27 mouse cellular contexts compared by ENCODE assay signal in the genomic region with DNA sequence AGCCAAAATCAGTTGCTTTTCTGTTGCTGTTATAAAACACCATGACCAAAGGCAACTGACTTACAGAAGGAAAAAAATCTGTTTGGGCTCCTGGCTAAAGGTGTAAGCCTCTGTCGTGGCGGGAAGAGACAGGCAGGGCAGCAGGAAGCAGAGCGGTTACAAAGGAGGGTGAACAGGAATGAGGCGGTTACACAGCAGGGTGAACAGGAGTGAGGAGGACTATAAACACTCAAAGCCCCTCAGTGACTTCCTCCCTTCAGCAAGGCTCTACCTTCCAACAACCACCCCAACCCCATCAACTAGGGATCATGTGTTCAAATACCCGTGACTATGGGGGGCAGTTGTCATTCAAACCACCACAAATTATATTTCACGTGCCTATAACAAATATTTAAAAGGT. TPM values are rescaled to one million over a fixed set of nuclear protein-coding genes. Genes with fewer than 3 reads are reported as not detected.
DNase-seq lines count a peak whose midpoint lies in the region; TF ChIP-seq lines count a peak whose summit lies in the region.
"Had no signal": no experiment of that assay in that cellular context is flagged by ENCODE, and none has a peak within 500 bp of the region (broad histone marks: within the 10 kb centered on the region; RNA-seq: fewer than 3 reads in every experiment).

No protein-coding gene starts in this region.

- 0 out of 2 replicates have a peak overlapping the region, but pooled peaks have one; percentile 52 for H3K27ac ChIP-seq in ES-Bruce4 (ENCODE audit: insufficient read depth, low read length)
- H3K27ac ChIP-seq: embryonic facial prominence, embryonic 13.5 days; embryonic facial prominence, embryonic 15.5 days; forebrain, embryonic 10.5 days; forebrain, embryonic 12.5 days had no signal

- DNase-seq in ES-CJ7 (ENCODE audit: low read depth, low spot score), result peak; percentile 91
- DNase-seq in R1 (ENCODE audit: low read depth, low spot score), result peak; percentile 92
- DNase-seq in lung, postnatal 4 days, result no peak
- no peak for DNase-seq in cerebellum, adult 18-20 months
- no peak for DNase-seq in frontal cortex, adult 2 months (ENCODE audit: extremely low spot score in 1 of 2, low spot score in 1 of 2)
- DNase-seq: adrenal gland, adult 8-10 months; adrenal gland, postnatal 14 days; adrenal gland, postnatal 36 days; cerebellum, adult 11-12 months; cerebellum, adult 8-10 months; cerebellum, adult 9-11 months; cerebellum, postnatal 14 days; cerebellum, postnatal 36 days; embryo, embryonic 11 days had no signal

- no peaks in the 10 kb centered on the region for H3K36me3 ChIP-seq in ES-Bruce4 (ENCODE audit: control insufficient read depth, insufficient read depth, low read length, poor library complexity, severe bottlenecking)
- H3K36me3 ChIP-seq: embryonic facial prominence, embryonic 13.5 days; embryonic facial prominence, embryonic 15.5 days; forebrain, embryonic 10.5 days; forebrain, embryonic 12.5 days; G1E had no signal

- no peaks in the 10 kb centered on the region for H3K27me3 ChIP-seq in ES-Bruce4 (ENCODE audit: control insufficient read depth, insufficient read depth, low read length, poor library complexity, severe bottlenecking)
- H3K27me3 ChIP-seq: embryonic facial prominence, embryonic 13.5 days; embryonic facial prominence, embryonic 15.5 days; forebrain, embryonic 12.5 days had no signal

- no peak overlapping the region for H3K9ac ChIP-seq in ES-Bruce4 (ENCODE audit: low read depth, poor library complexity, severe bottlenecking)
- H3K9ac ChIP-seq: embryonic facial prominence, embryonic 13.5 days; embryonic facial prominence, embryonic 15.5 days; forebrain, embryonic 12.5 days had no signal

- no peak overlapping the region for H3K4me3 ChIP-seq in ES-Bruce4 (ENCODE audit: low read depth, low read length)
- H3K4me3 ChIP-seq: embryonic facial prominence, embryonic 13.5 days; embryonic facial prominence, embryonic 15.5 days; erythroblast, embryonic 14.5 days; forebrain, embryonic 10.5 days; forebrain, embryonic 12.5 days had no signal

- TF ChIP-seq CTCF in ES-Bruce4 (IDR thresholded peaks at IDR 0.05; ENCODE audit: low read depth, low read length), result no peak

- no peak for TF ChIP-seq POLR2A in ES-Bruce4 (IDR thresholded peaks at IDR 0.05; ENCODE audit: insufficient read depth, low read length)

- TF ChIP-seq EP300 in ES-Bruce4 (IDR thresholded peaks at IDR 0.05; ENCODE audit: insufficient read depth, low read depth, low read length), result peak; percentile 92

- peaks cover 7% of the 10 kb centered on the region for H3K4me1 ChIP-seq in ES-Bruce4 (ENCODE audit: control insufficient read depth, insufficient read depth, low read length)

- H3K9me3 ChIP-seq in ES-Bruce4 (replicated peaks; ENCODE audit: control insufficient read depth, insufficient read depth, low read length, poor library complexity, severe bottlenecking), result no peaks in the 10 kb centered on the region
- H3K9me3 ChIP-seq: embryonic facial prominence, embryonic 13.5 days; embryonic facial prominence, embryonic 15.5 days; forebrain, embryonic 10.5 days; forebrain, embryonic 12.5 days; G1E had no signal

RNA-seq across cellular contexts. Expression of gene Cldn14, which starts 5.2 kb away (rescaled TPM):
- polyA plus RNA-seq in ES-Bruce4 (2011; ENCODE audit: insufficient read depth, insufficient read length, low read depth, missing spikeins), result 0.42 TPM in 1 of 2 replicates, not detected in the other
- polyA plus RNA-seq in frontal cortex, adult 2 months (2012; rRNA removed), result 1.7 and 2.4 TPM in 2 replicates
- polyA plus RNA-seq: activated CD4-positive, CD25-positive, alpha-beta regulatory T cell, adult 4 months; C2C12; embryonic facial prominence, embryonic 11.5 days; embryonic facial prominence, embryonic 13.5 days; forebrain, embryonic 10.5 days; forebrain, embryonic 12.5 days; forebrain, embryonic 14.5 days; forebrain, embryonic 16.5 days; G1E; Patski had no signal

Comparison
In these comparisons a context has a peak if more than half of its experiments do, and no peak if none do; other contexts are left out.
1. DNase-seq: peak in ES-CJ7 (single experiment) and R1 (single experiment); none in lung, postnatal 4 days (0 of 2), cerebellum, adult 18-20 months (0 of 2) and frontal cortex, adult 2 months (0 of 2).